Mouse (Mus musculus): ENCODE measurements around the gene Map3k5.

DNA sequence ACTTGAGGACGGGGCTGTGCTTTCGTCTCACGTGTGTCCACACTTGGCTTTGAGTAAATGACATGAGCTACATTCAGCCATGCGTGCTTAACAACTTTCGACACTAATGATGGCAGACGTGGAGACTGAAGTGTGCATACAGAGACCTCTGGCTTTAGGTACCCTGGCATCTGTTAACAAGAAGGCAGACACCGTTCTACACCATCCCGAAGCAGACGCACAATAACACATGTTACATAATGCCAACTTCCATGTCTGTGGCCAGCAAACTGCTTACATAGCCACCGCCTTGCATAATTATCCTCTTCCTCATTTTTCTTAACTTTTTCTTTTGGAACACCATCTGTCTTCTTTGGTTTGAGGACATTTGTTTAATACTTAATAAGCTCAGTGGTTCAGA, 123.8 kb downstream of the Map3k5 start:
- TF ChIP-seq GATA1 (IDR thresholded peaks at IDR 0.05; ENCODE audit: low read length), result no peak
- no peak for TF ChIP-seq TAL1 (IDR thresholded peaks at IDR 0.05; ENCODE audit: low read length)
